Mouse (Mus musculus): ENCODE data around the gene Izumo2. TPM values are rescaled to one million over a fixed set of nuclear protein-coding genes. Genes with fewer than 3 reads are reported as not detected.
"Not testable (repeated sequence)": the region's sequence is repeated elsewhere in the genome, so short reads cannot be mapped to it uniquely, and the experiment has no call there.

Gene Izumo2
- total RNA-seq, 4 experiments from 2014 or later = not detected

GRCm38 (mm10) chr7:44697980-44698379 is 10.6 kb upstream of the Izumo2 start:
- DNase-seq (ENCODE audit: low spot score in 2 of 2) = no peak

GRCm38 (mm10) chr7:44701921-44702320 is 6.6 kb upstream of the Izumo2 start:
- peak in 1 of 2 experiments; percentile 49 for DNase-seq (ENCODE audit: low spot score in 2 of 2)

GRCm38 (mm10) chr7:44702985-44703384 is 5.6 kb upstream of the Izumo2 start:
- no peak for DNase-seq (ENCODE audit: low spot score in 2 of 2)

GRCm38 (mm10) chr7:44704363-44704762 is 4.2 kb upstream of the Izumo2 start:
- peak in 1 of 2 experiments; percentile 48 for DNase-seq (ENCODE audit: low spot score in 2 of 2)

GRCm38 (mm10) chr7:44705086-44705485 is 3.5 kb upstream of the Izumo2 start:
- DNase-seq (ENCODE audit: low spot score in 2 of 2) = no peak

GRCm38 (mm10) chr7:44706322-44706721 is 2.2 kb upstream of the Izumo2 start:
- no peak for DNase-seq (ENCODE audit: low spot score in 2 of 2)

- DNase-seq (ENCODE audit: low spot score in 2 of 2) = no peak
These were observed 1.3 kb upstream of the Izumo2 start for GRCm38 (mm10) chr7:44707169-44707675.

GRCm38 (mm10) chr7:44708093-44708492 is 449 bp upstream of the Izumo2 start:
- not testable (repeated sequence) for DNase-seq (ENCODE audit: low spot score in 2 of 2)

GRCm38 (mm10) chr7:44709881-44710280 is 1.3 kb downstream of the Izumo2 start:
- DNase-seq (ENCODE audit: low spot score in 2 of 2) = no peak

- no peak for DNase-seq (ENCODE audit: low spot score in 2 of 2)
These were observed 13.5 kb downstream of the Izumo2 start for GRCm38 (mm10) chr7:44722058-44722457.

GRCm38 (mm10) chr7:44724316-44724715 is 15.8 kb downstream of the Izumo2 start:
- no peak for DNase-seq (ENCODE audit: low spot score in 2 of 2)

GRCm38 (mm10) chr7:44726343-44726742 is 17.8 kb downstream of the Izumo2 start:
- no peak for DNase-seq (ENCODE audit: low spot score in 2 of 2)

GRCm38 (mm10) chr7:44727151-44727550 is 18.6 kb downstream of the Izumo2 start:
- DNase-seq (ENCODE audit: low spot score in 2 of 2) = no peak

GRCm38 (mm10) chr7:44728082-44728975 is 19.8 kb downstream of the Izumo2 start:
- no peak for DNase-seq (ENCODE audit: low spot score in 2 of 2)

- DNase-seq (ENCODE audit: low spot score in 2 of 2) = no peak
These were observed 25.2 kb downstream of the Izumo2 start for GRCm38 (mm10) chr7:44733723-44734122.

GRCm38 (mm10) chr7:44741361-44741760 is 32.8 kb downstream of the Izumo2 start:
- DNase-seq (ENCODE audit: low spot score in 2 of 2) = no peak

GRCm38 (mm10) chr7:44744270-44744669 is 35.7 kb downstream of the Izumo2 start:
- DNase-seq (ENCODE audit: low spot score in 2 of 2) = no peak

GRCm38 (mm10) chr7:44745076-44745475 is 36.5 kb downstream of the Izumo2 start:
- peak; percentile 35 to 46 for DNase-seq (ENCODE audit: low spot score in 2 of 2)

GRCm38 (mm10) chr7:44747115-44747514 is 38.6 kb downstream of the Izumo2 start:
- DNase-seq (ENCODE audit: low spot score in 2 of 2) = no peak

- DNase-seq (ENCODE audit: low spot score in 2 of 2) = peak; percentile 95 to 97
These were observed 39.8 kb downstream of the Izumo2 start, which contains the start of gene Vrk3 for GRCm38 (mm10) chr7:44748101-44749044. Vrk3 (plus strand) TSS chr7:44748413.

GRCm38 (mm10) chr7:44750950-44751349 is 42.4 kb downstream of the Izumo2 start, which contains the start of gene Zfp473:
Zfp473 (minus strand) TSS chr7:44751050.
- not testable (repeated sequence) for DNase-seq (ENCODE audit: low spot score in 2 of 2)
